Mouse (Mus musculus): ENCODE measurements around the gene Papss2.

- TF ChIP-seq CTCF (IDR thresholded peaks at IDR 0.05; ENCODE audit: low read depth, low read length) = no peak
- no peak for TF ChIP-seq POLR2A (IDR thresholded peaks at IDR 0.05; ENCODE audit: borderline replicate concordance, low read depth, low read length)
Observed at GRCm38 (mm10) chr19:32551442-32551841, 44.1 kb upstream of the Papss2 start.
